Mouse (Mus musculus): Measurements from ENCODE around the gene Akap6. TPM values are rescaled to one million over a fixed set of nuclear protein-coding genes. Genes with fewer than 3 reads are reported as not detected.

The Akap6 gene
- polyA plus RNA-seq, 1 experiment, result 0.59 TPM

DNA sequence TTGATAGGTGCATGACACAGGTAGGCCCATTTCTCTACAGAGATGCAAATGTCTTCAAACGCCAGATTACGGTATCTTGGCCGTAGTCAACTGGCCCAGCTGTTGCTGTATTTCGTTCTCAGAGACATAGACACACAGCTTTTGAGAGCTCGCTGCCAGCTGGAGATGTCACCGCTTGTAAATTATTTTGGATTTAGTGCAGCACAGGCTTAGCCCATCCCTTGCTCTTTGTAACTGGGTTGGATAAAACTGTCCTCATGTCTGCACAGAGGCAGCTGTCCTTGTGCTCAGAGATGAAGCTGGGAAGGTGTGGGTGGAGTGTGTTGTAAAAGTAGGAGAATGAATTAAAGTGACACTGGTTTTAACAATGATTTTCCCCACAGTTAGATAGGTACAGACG is 193.3 kb downstream of the Akap6 start:
- TF ChIP-seq POLR2A (IDR thresholded peaks at IDR 0.05; ENCODE audit: control insufficient read depth, low read depth, low read length) (no peak), CTCF (IDR thresholded peaks at IDR 0.05; ENCODE audit: control insufficient read depth, insufficient read depth, insufficient replicate concordance, low read depth, low read length) (no peak)
- Histone ChIP-seq H3K27ac (ENCODE audit: control insufficient read depth, insufficient read depth, low read depth, low read length) (no peak overlapping the region), H3K4me3 (ENCODE audit: control insufficient read depth, low read depth, low read length) (no peak overlapping the region), H3K36me3 (ENCODE audit: control insufficient read depth, insufficient read depth, low read length) (no peaks in the 10 kb centered on the region), H3K27me3 (ENCODE audit: control insufficient read depth, insufficient read depth, low read length) (no peaks in the 10 kb centered on the region), H3K4me1 (ENCODE audit: control insufficient read depth, insufficient read depth, low read length) (peaks cover 2% of the 10 kb centered on the region; the same call in 1 of the 2 replicates)

DNA sequence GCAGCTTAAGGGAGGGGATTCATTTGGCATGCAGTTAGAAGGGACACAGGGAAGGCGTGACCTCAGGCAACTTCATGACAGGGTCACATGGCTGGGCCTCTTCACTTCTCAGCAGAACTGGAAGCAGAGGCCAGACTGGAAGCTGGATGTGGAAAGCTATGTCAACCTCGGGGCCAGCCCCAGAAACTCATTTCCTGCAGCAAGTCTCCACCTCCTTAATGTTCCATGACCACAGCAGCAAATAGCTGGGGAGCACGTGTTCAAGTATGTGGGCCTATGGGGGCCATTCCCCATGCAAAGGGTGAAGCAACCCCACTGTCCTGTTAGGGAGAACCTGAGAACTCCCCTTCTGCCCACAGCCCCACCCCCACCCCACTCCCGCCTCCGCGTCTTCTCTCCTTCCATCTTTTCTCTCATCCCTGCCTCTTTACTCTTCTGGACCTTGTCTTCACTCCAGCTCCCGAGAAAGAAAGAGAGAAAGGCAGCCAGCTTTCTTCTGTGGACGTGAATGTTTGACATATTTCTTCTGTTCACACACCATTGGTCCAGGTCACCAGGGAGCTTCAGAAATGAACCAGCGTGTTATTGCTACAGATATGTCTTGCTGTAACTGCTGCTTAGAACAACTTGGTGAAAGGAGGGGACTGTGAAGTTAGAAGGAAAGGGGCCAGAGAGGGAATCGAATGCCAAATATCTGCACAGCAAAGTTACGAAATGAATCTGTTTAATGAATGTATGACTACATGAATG is 194.6 kb downstream of the Akap6 start:
- TF ChIP-seq CTCF (IDR thresholded peaks at IDR 0.05; ENCODE audit: control insufficient read depth, insufficient read depth, insufficient replicate concordance, low read depth, low read length), result no peak
- no peak overlapping the region for H3K27ac ChIP-seq (ENCODE audit: control insufficient read depth, insufficient read depth, low read depth, low read length)

GRCm38 (mm10) chr12:52895672-52896460 is 196.7 kb downstream of the Akap6 start:
- H3K36me3 ChIP-seq (ENCODE audit: control insufficient read depth, insufficient read depth, low read length), result no peaks in the 10 kb centered on the region
- TF ChIP-seq CTCF (IDR thresholded peaks at IDR 0.05; ENCODE audit: control insufficient read depth, insufficient read depth, insufficient replicate concordance, low read depth, low read length) (no peak; the same call in 1 of the 2 replicates), POLR2A (IDR thresholded peaks at IDR 0.05; ENCODE audit: control insufficient read depth, low read depth, low read length) (no peak)
- H3K4me3 ChIP-seq (ENCODE audit: control insufficient read depth, low read depth, low read length), result no peak overlapping the region

More for the DNA sequence above, 194.6 kb downstream of the Akap6 start:
- Histone ChIP-seq H3K36me3 (ENCODE audit: control insufficient read depth, insufficient read depth, low read length) (no peaks in the 10 kb centered on the region), H3K4me1 (ENCODE audit: control insufficient read depth, insufficient read depth, low read length) (no peaks in the 10 kb centered on the region), H3K27me3 (ENCODE audit: control insufficient read depth, insufficient read depth, low read length) (no peaks in the 10 kb centered on the region), H3K4me3 (ENCODE audit: control insufficient read depth, low read depth, low read length) (no peak overlapping the region)

DNA sequence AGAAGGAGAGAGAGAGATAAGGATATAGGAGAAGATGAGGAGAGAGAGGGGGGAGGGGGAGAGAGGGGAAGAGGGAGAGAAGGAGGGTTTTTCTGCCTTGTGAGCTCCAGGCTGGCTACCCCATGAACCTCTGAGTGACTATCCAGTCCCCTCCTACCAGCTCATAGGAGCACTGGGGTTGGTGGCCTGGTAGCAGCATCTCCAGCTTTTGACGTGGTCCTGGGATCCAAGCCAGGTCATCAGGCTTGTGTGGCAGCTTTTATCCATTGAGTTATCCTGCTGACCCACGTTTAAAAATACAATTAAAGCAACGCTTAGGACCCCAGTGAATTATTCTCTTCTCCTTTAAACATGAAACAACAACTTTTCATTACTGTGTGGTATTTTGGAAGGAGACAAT is 197.6 kb downstream of the Akap6 start:
- no peaks in the 10 kb centered on the region for H3K27me3 ChIP-seq (ENCODE audit: control insufficient read depth, insufficient read depth, low read length)
- TF ChIP-seq CTCF (IDR thresholded peaks at IDR 0.05; ENCODE audit: control insufficient read depth, insufficient read depth, insufficient replicate concordance, low read depth, low read length) (no peak), POLR2A (IDR thresholded peaks at IDR 0.05; ENCODE audit: control insufficient read depth, low read depth, low read length) (no peak)
- no peaks in the 10 kb centered on the region for H3K36me3 ChIP-seq (ENCODE audit: control insufficient read depth, insufficient read depth, low read length)
- no peak overlapping the region for H3K4me3 ChIP-seq (ENCODE audit: control insufficient read depth, low read depth, low read length)
- no peak overlapping the region for H3K27ac ChIP-seq (ENCODE audit: control insufficient read depth, insufficient read depth, low read depth, low read length)
- no peaks in the 10 kb centered on the region for H3K4me1 ChIP-seq (ENCODE audit: control insufficient read depth, insufficient read depth, low read length)

More at GRCm38 (mm10) chr12:52895672-52896460, 196.7 kb downstream of the Akap6 start:
- no peaks in the 10 kb centered on the region for H3K4me1 ChIP-seq (ENCODE audit: control insufficient read depth, insufficient read depth, low read length)
- no peak overlapping the region for H3K27ac ChIP-seq (ENCODE audit: control insufficient read depth, insufficient read depth, low read depth, low read length)
- H3K27me3 ChIP-seq (ENCODE audit: control insufficient read depth, insufficient read depth, low read length), result no peaks in the 10 kb centered on the region

DNA sequence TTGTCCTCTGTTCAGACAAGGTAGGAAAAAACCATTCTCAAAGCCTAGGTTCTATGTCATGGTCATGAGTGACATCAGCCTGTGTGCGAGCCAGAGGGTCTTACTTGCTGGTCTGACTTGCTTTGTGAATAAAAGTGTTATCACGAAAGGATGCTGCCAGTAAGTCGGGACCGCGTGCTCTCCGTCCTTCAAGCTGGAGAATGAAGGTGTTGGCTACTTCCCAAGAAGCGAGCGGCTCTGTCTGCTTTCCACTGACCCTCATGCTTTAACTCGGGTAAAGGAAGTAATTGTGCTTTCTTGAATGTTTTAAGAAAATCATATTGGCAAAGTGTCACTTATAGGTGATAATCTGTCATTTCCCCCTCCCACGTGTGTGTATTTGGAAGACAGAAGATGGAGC is 198.9 kb downstream of the Akap6 start:
- H3K4me1 ChIP-seq (ENCODE audit: control insufficient read depth, insufficient read depth, low read length), result no peaks in the 10 kb centered on the region
- no peaks in the 10 kb centered on the region for H3K27me3 ChIP-seq (ENCODE audit: control insufficient read depth, insufficient read depth, low read length)
- no peak overlapping the region for H3K4me3 ChIP-seq (ENCODE audit: control insufficient read depth, low read depth, low read length)
- TF ChIP-seq POLR2A (IDR thresholded peaks at IDR 0.05; ENCODE audit: control insufficient read depth, low read depth, low read length) (no peak), CTCF (IDR thresholded peaks at IDR 0.05; ENCODE audit: control insufficient read depth, insufficient read depth, insufficient replicate concordance, low read depth, low read length) (no peak)
- no peaks in the 10 kb centered on the region for H3K36me3 ChIP-seq (ENCODE audit: control insufficient read depth, insufficient read depth, low read length)
- H3K27ac ChIP-seq (ENCODE audit: control insufficient read depth, insufficient read depth, low read depth, low read length), result no peak overlapping the region

DNA sequence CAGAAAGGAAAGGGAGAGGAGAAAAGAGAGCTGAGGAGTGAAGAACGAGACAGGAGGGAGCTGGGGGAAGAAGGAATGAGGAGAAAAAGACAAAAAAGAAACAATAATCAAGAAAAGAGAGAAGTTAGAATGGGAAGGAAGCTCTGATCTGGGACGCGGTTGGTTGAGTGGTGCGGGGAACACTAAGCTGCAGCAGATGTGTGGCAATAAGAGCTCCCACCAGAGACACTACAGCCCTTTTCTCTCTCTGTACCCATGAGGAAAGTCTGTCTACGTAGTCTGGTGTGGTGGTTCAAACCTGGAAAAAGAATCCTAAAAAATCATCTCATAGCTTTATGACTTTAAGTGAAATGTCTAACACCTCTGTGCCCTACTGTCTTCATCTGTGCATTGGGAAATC is 204.9 kb downstream of the Akap6 start:
- no peak overlapping the region for H3K4me3 ChIP-seq (ENCODE audit: control insufficient read depth, low read depth, low read length)
- H3K27ac ChIP-seq (ENCODE audit: control insufficient read depth, insufficient read depth, low read depth, low read length), result no peak overlapping the region
- no peak for TF ChIP-seq POLR2A (IDR thresholded peaks at IDR 0.05; ENCODE audit: control insufficient read depth, low read depth, low read length)
- TF ChIP-seq CTCF (IDR thresholded peaks at IDR 0.05; ENCODE audit: control insufficient read depth, insufficient read depth, insufficient replicate concordance, low read depth, low read length), result no peak
- H3K27me3 ChIP-seq (ENCODE audit: control insufficient read depth, insufficient read depth, low read length), result no peaks in the 10 kb centered on the region
- no peaks in the 10 kb centered on the region for H3K36me3 ChIP-seq (ENCODE audit: control insufficient read depth, insufficient read depth, low read length)
- no peaks in the 10 kb centered on the region for H3K4me1 ChIP-seq (ENCODE audit: control insufficient read depth, insufficient read depth, low read length)

DNA sequence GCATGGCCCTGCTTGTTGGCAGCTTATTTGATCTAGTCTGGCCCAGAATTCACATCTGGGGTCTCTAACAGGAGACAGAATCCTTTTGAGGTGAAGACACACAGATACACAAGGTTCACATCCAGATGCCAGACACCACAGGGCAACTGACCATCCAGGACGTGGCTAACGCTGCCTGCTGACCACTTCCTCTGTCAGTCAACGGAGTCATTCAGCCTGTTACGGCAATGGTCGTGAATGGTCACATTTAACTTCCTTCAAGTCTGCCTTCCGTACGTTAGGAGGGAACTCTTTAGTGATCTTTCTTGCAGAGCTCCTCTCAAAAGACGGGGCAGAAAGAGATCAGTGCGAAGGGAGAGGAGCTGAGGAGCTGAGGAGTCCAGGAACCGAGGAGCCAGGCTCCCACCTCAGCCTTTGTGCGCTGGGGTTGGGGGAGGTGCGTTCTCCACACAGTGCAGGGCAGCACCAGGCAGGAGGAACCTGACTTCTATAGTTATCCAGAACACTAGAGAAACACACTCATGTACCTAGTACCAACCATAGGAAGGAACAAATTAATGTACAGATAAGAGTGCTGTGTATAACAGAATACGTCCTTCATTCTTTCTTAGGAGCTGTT is 209.4 kb downstream of the Akap6 start:
- Histone ChIP-seq H3K27me3 (ENCODE audit: control insufficient read depth, insufficient read depth, low read length) (no peaks in the 10 kb centered on the region), H3K4me1 (ENCODE audit: control insufficient read depth, insufficient read depth, low read length) (peaks cover 6% of the 10 kb centered on the region), H3K4me3 (ENCODE audit: control insufficient read depth, low read depth, low read length) (no peak overlapping the region), H3K27ac (ENCODE audit: control insufficient read depth, insufficient read depth, low read depth, low read length) (no peak overlapping the region), H3K36me3 (ENCODE audit: control insufficient read depth, insufficient read depth, low read length) (no peaks in the 10 kb centered on the region)
- TF ChIP-seq CTCF (IDR thresholded peaks at IDR 0.05; ENCODE audit: control insufficient read depth, insufficient read depth, insufficient replicate concordance, low read depth, low read length), result no peak
- TF ChIP-seq POLR2A (IDR thresholded peaks at IDR 0.05; ENCODE audit: control insufficient read depth, low read depth, low read length), result no peak

Measured in testis, adult 2 months (tissue).